Mouse (Mus musculus): ENCODE measurements around the gene Ccdc114. TPM values are rescaled to one million over a fixed set of nuclear protein-coding genes. Genes with fewer than 3 reads are reported as not detected.
"Not testable (repeated sequence)": the region's sequence is repeated elsewhere in the genome, so short reads cannot be mapped to it uniquely, and the experiment has no call there.

Gene Ccdc114
- polyA plus RNA-seq, 1 experiment, result 8.9 TPM

DNA sequence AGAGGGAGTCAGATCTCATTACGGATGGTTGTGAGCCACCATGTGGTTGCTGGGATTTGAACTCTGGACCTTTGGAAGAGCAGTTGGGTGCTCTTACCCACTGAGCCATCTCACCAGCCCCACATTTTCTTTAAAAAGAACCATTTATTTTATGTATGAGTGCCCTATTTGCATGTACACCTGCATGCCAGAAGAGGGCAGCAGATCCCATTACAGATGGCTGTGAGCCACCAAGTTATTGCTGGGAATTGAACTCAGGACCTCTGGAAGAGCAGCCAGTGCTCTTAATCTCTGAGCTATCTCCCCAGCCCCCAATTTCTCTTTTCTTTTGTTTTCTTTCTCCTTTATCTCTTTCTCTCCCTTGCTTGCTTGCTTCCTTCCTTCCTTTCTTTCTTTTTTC, 19.4 kb downstream of the Ccdc114 start:
- H3K36me3 ChIP-seq (ENCODE audit: control insufficient read depth, insufficient read depth, low read length); H3K4me3 ChIP-seq (ENCODE audit: low read depth, low read length); H3K27ac ChIP-seq (ENCODE audit: insufficient read depth, low read depth, low read length); H3K27me3 ChIP-seq (ENCODE audit: control insufficient read depth, insufficient read depth, low read length): not testable (repeated sequence)
- WGBS, result 56% methylated on average over 1 of the region's 1 CpGs
- peak; percentile 19; the same call in 1 of the 2 replicates for TF ChIP-seq CTCF (IDR thresholded peaks at IDR 0.05; ENCODE audit: extremely low read depth, insufficient read length, insufficient replicate concordance, low read depth, low read length)
- peaks cover 11% of the 10 kb centered on the region for H3K4me1 ChIP-seq (ENCODE audit: control insufficient read depth, insufficient read depth, insufficient read length, low read length)

- Histone ChIP-seq H3K4me1 (ENCODE audit: control insufficient read depth, insufficient read depth, insufficient read length, low read length) (no peaks in the 10 kb centered on the region), H3K27ac (ENCODE audit: insufficient read depth, low read depth, low read length) (no peak overlapping the region), H3K27me3 (ENCODE audit: control insufficient read depth, insufficient read depth, low read length) (no peaks in the 10 kb centered on the region), H3K36me3 (ENCODE audit: control insufficient read depth, insufficient read depth, low read length) (no peaks in the 10 kb centered on the region; the same call in 1 of the 2 replicates), H3K4me3 (ENCODE audit: low read depth, low read length) (no peak overlapping the region)
- no peak for TF ChIP-seq POLR2A (IDR thresholded peaks at IDR 0.05; ENCODE audit: low read depth, low read length)
- TF ChIP-seq CTCF (IDR thresholded peaks at IDR 0.05; ENCODE audit: extremely low read depth, insufficient read length, insufficient replicate concordance, low read depth, low read length), result no peak
- WGBS, result 78% methylated on average over 4 of the region's 4 CpGs
These were observed 25.2 kb downstream of the Ccdc114 start for GRCm38 (mm10) chr7:45949061-45949460.

GRCm38 (mm10) chr7:45956611-45957010, 32.7 kb downstream of the Ccdc114 start:
- WGBS, result 31% methylated on average over 4 of the region's 4 CpGs
- Histone ChIP-seq H3K27ac (ENCODE audit: insufficient read depth, low read depth, low read length) (no peak overlapping the region), H3K4me1 (ENCODE audit: control insufficient read depth, insufficient read depth, insufficient read length, low read length) (no peaks in the 10 kb centered on the region), H3K27me3 (ENCODE audit: control insufficient read depth, insufficient read depth, low read length) (no peaks in the 10 kb centered on the region), H3K4me3 (ENCODE audit: low read depth, low read length) (no peak overlapping the region), H3K36me3 (ENCODE audit: control insufficient read depth, insufficient read depth, low read length) (no peaks in the 10 kb centered on the region)
- TF ChIP-seq POLR2A (IDR thresholded peaks at IDR 0.05; ENCODE audit: low read depth, low read length), result no peak

- H3K4me3 ChIP-seq (ENCODE audit: low read depth, low read length), result no peak overlapping the region
- WGBS, result 71% methylated on average over 11 of the region's 11 CpGs
- TF ChIP-seq POLR2A (IDR thresholded peaks at IDR 0.05; ENCODE audit: low read depth, low read length) (no peak), CTCF (IDR thresholded peaks at IDR 0.05; ENCODE audit: extremely low read depth, insufficient read length, insufficient replicate concordance, low read depth, low read length) (no peak)
- no peaks in the 10 kb centered on the region for H3K36me3 ChIP-seq (ENCODE audit: control insufficient read depth, insufficient read depth, low read length)
- H3K27ac ChIP-seq (ENCODE audit: insufficient read depth, low read depth, low read length), result no peak overlapping the region
- H3K4me1 ChIP-seq (ENCODE audit: control insufficient read depth, insufficient read depth, insufficient read length, low read length), result no peaks in the 10 kb centered on the region
- H3K27me3 ChIP-seq (ENCODE audit: control insufficient read depth, insufficient read depth, low read length), result no peaks in the 10 kb centered on the region
These were observed 48.2 kb downstream of the Ccdc114 start for GRCm38 (mm10) chr7:45971831-45972723.

DNA sequence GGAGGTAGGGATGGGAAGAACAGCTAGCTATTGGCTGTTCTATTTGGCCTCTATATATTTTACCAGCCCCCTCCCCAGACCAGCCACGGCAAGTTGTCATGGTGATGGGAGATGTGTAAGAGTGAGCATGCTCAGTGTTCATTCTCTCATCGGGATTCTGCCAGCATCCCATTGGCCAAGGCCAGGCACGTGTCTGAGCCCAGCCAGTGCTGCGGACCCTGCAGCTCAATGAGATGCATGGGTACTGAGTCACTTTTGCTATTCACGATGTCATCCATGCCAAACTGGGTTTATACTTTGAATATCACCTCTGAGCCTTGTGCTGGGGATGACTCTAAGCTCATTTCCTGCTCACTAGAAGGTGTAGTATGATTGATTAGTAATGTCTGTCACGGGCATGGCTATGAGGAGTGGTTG, 49.4 kb downstream of the Ccdc114 start:
- no peaks in the 10 kb centered on the region for H3K36me3 ChIP-seq (ENCODE audit: control insufficient read depth, insufficient read depth, low read length)
- WGBS, result 80% methylated on average over 6 of the region's 6 CpGs
- no peaks in the 10 kb centered on the region for H3K27me3 ChIP-seq (ENCODE audit: control insufficient read depth, insufficient read depth, low read length)
- H3K4me3 ChIP-seq (ENCODE audit: low read depth, low read length), result no peak overlapping the region
- H3K4me1 ChIP-seq (ENCODE audit: control insufficient read depth, insufficient read depth, insufficient read length, low read length), result no peaks in the 10 kb centered on the region
- TF ChIP-seq POLR2A (IDR thresholded peaks at IDR 0.05; ENCODE audit: low read depth, low read length) (no peak), CTCF (IDR thresholded peaks at IDR 0.05; ENCODE audit: extremely low read depth, insufficient read length, insufficient replicate concordance, low read depth, low read length) (no peak)
- no peak overlapping the region for H3K27ac ChIP-seq (ENCODE audit: insufficient read depth, low read depth, low read length)

DNA sequence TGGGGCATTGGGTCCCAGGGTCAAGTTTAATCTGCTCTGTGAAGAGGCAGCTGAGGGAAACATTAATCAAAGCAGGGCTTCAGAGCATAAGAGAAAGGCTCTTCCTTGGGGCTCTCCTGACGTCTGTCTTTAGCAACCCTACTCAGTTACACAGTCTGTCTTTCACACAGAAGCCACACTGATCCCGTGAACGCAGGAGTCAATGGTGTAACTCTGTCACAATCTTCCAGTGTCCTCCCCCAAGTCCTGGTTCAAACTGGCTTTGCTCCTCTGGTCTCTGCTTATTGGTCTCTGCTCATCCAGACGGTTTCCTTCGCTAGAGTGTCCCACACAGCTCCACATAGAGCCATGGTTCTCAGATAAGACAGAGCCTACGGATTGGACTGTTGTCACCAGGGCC, 50.2 kb downstream of the Ccdc114 start:
- Histone ChIP-seq H3K4me3 (ENCODE audit: low read depth, low read length) (no peak overlapping the region), H3K4me1 (ENCODE audit: control insufficient read depth, insufficient read depth, insufficient read length, low read length) (no peaks in the 10 kb centered on the region), H3K27me3 (ENCODE audit: control insufficient read depth, insufficient read depth, low read length) (no peaks in the 10 kb centered on the region), H3K36me3 (ENCODE audit: control insufficient read depth, insufficient read depth, low read length) (no peaks in the 10 kb centered on the region), H3K27ac (ENCODE audit: insufficient read depth, low read depth, low read length) (no peak overlapping the region)
- TF ChIP-seq CTCF (IDR thresholded peaks at IDR 0.05; ENCODE audit: extremely low read depth, insufficient read length, insufficient replicate concordance, low read depth, low read length) (no peak), POLR2A (IDR thresholded peaks at IDR 0.05; ENCODE audit: low read depth, low read length) (no peak)
- WGBS, result 36% methylated on average over 6 of the region's 6 CpGs

GRCm38 (mm10) chr7:45974512-45974911, 50.6 kb downstream of the Ccdc114 start:
- WGBS, result 73% methylated on average over 6 of the region's 6 CpGs
- TF ChIP-seq CTCF (IDR thresholded peaks at IDR 0.05; ENCODE audit: extremely low read depth, insufficient read length, insufficient replicate concordance, low read depth, low read length), result no peak
- no peak for TF ChIP-seq POLR2A (IDR thresholded peaks at IDR 0.05; ENCODE audit: low read depth, low read length)
- Histone ChIP-seq H3K4me3 (ENCODE audit: low read depth, low read length) (no peak overlapping the region), H3K36me3 (ENCODE audit: control insufficient read depth, insufficient read depth, low read length) (no peaks in the 10 kb centered on the region), H3K27ac (ENCODE audit: insufficient read depth, low read depth, low read length) (no peak overlapping the region), H3K27me3 (ENCODE audit: control insufficient read depth, insufficient read depth, low read length) (no peaks in the 10 kb centered on the region), H3K4me1 (ENCODE audit: control insufficient read depth, insufficient read depth, insufficient read length, low read length) (no peaks in the 10 kb centered on the region)

All from small intestine, adult 2 months (tissue).